ENCODE assay signal across 14 mouse cellular contexts in genomic region chr19:27317337-27317736, GRCm38 (mm10). TPM values are rescaled to one million over a fixed set of nuclear protein-coding genes. Genes with fewer than 3 reads are reported as not detected.
DNase-seq lines count a peak whose midpoint lies in the region; ATAC-seq and TF ChIP-seq lines count a peak whose summit lies in the region.
"Had no signal": no experiment of that assay in that cellular context is flagged by ENCODE, and none has a peak within 500 bp of the region (broad histone marks: within the 10 kb centered on the region; RNA-seq: fewer than 3 reads in every experiment).

No protein-coding gene starts in this region.

- no peaks in the 10 kb centered on the region for H3K27me3 ChIP-seq in intestine, embryonic 14.5 days (replicated peaks; ENCODE audit: control insufficient read depth, insufficient read depth, low read length)
- H3K27me3 ChIP-seq in intestine, postnatal 0 days (replicated peaks; ENCODE audit: control insufficient read depth, insufficient read depth, low read length): no peaks in the 10 kb centered on the region
- H3K27me3 ChIP-seq in embryonic facial prominence, embryonic 10.5 days (replicated peaks; ENCODE audit: low read depth, poor library complexity, severe bottlenecking): no peaks in the 10 kb centered on the region

- no peaks in the 10 kb centered on the region for H3K36me3 ChIP-seq in intestine, embryonic 14.5 days (ENCODE audit: control insufficient read depth, insufficient read depth, low read length)
- no peaks in the 10 kb centered on the region for H3K36me3 ChIP-seq in intestine, postnatal 0 days (ENCODE audit: control insufficient read depth, insufficient read depth)
- H3K36me3 ChIP-seq in embryonic facial prominence, embryonic 10.5 days (replicated peaks): no peaks in the 10 kb centered on the region

- no peak overlapping the region for H3K9ac ChIP-seq in intestine, embryonic 14.5 days (ENCODE audit: low read length)
- no peak overlapping the region for H3K9ac ChIP-seq in intestine, postnatal 0 days (ENCODE audit: low read depth, low read length)

- peak; percentile 31 for DNase-seq in embryo, embryonic 10 days (ENCODE audit: low spot score)
- DNase-seq in embryo, embryonic 9.5 days (ENCODE audit: extremely low spot score): no peak
- DNase-seq in intestine, embryonic 14.5 days (ENCODE audit: low spot score): no peak
- DNase-seq in embryonic facial prominence, embryonic 10.5 days (ENCODE audit: low spot score): peak; percentile 39
- peak; percentile 18 to 39 for DNase-seq in layer of hippocampus, adult 2 months (ENCODE audit: low spot score in 2 of 2)
- DNase-seq in thymus, postnatal 14 days: no peak
- DNase-seq: cerebellum, adult 11-12 months; kidney, postnatal 4 days had no signal

- H3K4me1 ChIP-seq in intestine, embryonic 14.5 days (replicated peaks; ENCODE audit: control insufficient read depth, insufficient read depth, low read length): no peaks in the 10 kb centered on the region; the same call in 1 of the 2 replicates
- H3K4me1 ChIP-seq in intestine, postnatal 0 days (replicated peaks; ENCODE audit: control insufficient read depth, insufficient read depth, low read length): 0 out of 2 replicates have a peak, but pooled peaks cover 1% of the 10 kb centered on the region
- H3K4me1 ChIP-seq in embryonic facial prominence, embryonic 10.5 days: peaks cover 30% of the 10 kb centered on the region

- no peak overlapping the region for H3K4me2 ChIP-seq in intestine, embryonic 14.5 days (ENCODE audit: low read length)
- no peak overlapping the region for H3K4me2 ChIP-seq in intestine, postnatal 0 days (replicated peaks; ENCODE audit: low read depth)
- H3K4me2 ChIP-seq: liver, embryonic 11.5 days had no signal

- no peak for TF ChIP-seq CTCF in intestine, postnatal 0 days (IDR thresholded peaks at IDR 0.05; ENCODE audit: low read depth)
- TF ChIP-seq CTCF in layer of hippocampus, adult 2 months (conservative IDR thresholded peaks at IDR 0.05): no peak

- 29% methylated on average over 5 of the region's 5 CpGs for WGBS in intestine, embryonic 14.5 days
- 29% methylated on average over 5 of the region's 5 CpGs for WGBS in intestine, postnatal 0 days
- 44% methylated on average over 5 of the region's 5 CpGs for WGBS in embryonic facial prominence, embryonic 10.5 days

- no peaks in the 10 kb centered on the region for H3K9me3 ChIP-seq in intestine, embryonic 14.5 days (ENCODE audit: control insufficient read depth, low read length)
- no peaks in the 10 kb centered on the region for H3K9me3 ChIP-seq in intestine, postnatal 0 days (ENCODE audit: control insufficient read depth)
- no peaks in the 10 kb centered on the region for H3K9me3 ChIP-seq in embryonic facial prominence, embryonic 10.5 days

- no peak overlapping the region for H3K4me3 ChIP-seq in intestine, embryonic 14.5 days (ENCODE audit: low read depth, low read length)
- no peak overlapping the region for H3K4me3 ChIP-seq in intestine, postnatal 0 days (ENCODE audit: low read depth, low read length)
- H3K4me3 ChIP-seq in embryonic facial prominence, embryonic 10.5 days: no peak overlapping the region
- H3K4me3 ChIP-seq in layer of hippocampus, adult 2 months: no peak overlapping the region

- peak; percentile 24; the same call in 1 of the 2 replicates for ATAC-seq in intestine, embryonic 14.5 days (replicated peaks; ENCODE audit: low FRiP score, low TSS enrichment, low read depth)
- ATAC-seq in intestine, postnatal 0 days: no peak
- no peak for ATAC-seq in granulocyte monocyte progenitor cell, adult 5-6 weeks (replicated peaks; ENCODE audit: poor library complexity, severe bottlenecking)
- ATAC-seq: activated CD4-positive, CD25-positive, alpha-beta regulatory T cell, adult 4 months had no signal

- H3K27ac ChIP-seq in intestine, embryonic 14.5 days (ENCODE audit: low read depth): no peak overlapping the region
- H3K27ac ChIP-seq in intestine, postnatal 0 days (ENCODE audit: low read depth, low read length): no peak overlapping the region
- no peak overlapping the region for H3K27ac ChIP-seq in embryonic facial prominence, embryonic 10.5 days (replicated peaks)
- no peak overlapping the region for H3K27ac ChIP-seq in layer of hippocampus, adult 2 months

RNA-seq across cellular contexts. Expression of gene Kcnv2, which starts 5.1 kb away (rescaled TPM):
- 0.26 and 0.46 TPM in 2 replicates for polyA plus RNA-seq in intestine, embryonic 14.5 days (2014; fragmentation: Nextera tagmentation; extraction: Ambion mirVana)
- polyA plus RNA-seq in intestine, postnatal 0 days (2015; fragmentation: Nextera tagmentation; extraction: Ambion mirVana): 0.03 and 0.04 TPM in 2 replicates
- polyA plus RNA-seq in embryonic facial prominence, embryonic 10.5 days (2016; fragmentation: Nextera tagmentation; extraction: Ambion mirVana): 0.14 TPM in 1 of 2 replicates, not detected in the other
- total RNA-seq in layer of hippocampus, adult 2 months (2021): not detected
- total RNA-seq in granulocyte monocyte progenitor cell, adult 5-6 weeks (2014; fragmentation: Nextera tagmentation): not detected in 2 replicates
- not detected in 2 replicates for total RNA-seq in granulocyte monocyte progenitor cell, adult 5-6 weeks (2017)
- total RNA-seq: megakaryocyte progenitor cell, adult 5-6 weeks; neutrophil, adult 5-6 weeks had no signal

Comparison
In these comparisons a context has a peak if more than half of its experiments do, and no peak if none do; other contexts are left out.
1. DNase-seq: peak in embryo, embryonic 10 days (single experiment), embryonic facial prominence, embryonic 10.5 days (single experiment) and layer of hippocampus, adult 2 months (2 of 2); none in embryo, embryonic 9.5 days (single experiment), intestine, embryonic 14.5 days (single experiment) and thymus, postnatal 14 days (single experiment).